In the genomic region with DNA sequence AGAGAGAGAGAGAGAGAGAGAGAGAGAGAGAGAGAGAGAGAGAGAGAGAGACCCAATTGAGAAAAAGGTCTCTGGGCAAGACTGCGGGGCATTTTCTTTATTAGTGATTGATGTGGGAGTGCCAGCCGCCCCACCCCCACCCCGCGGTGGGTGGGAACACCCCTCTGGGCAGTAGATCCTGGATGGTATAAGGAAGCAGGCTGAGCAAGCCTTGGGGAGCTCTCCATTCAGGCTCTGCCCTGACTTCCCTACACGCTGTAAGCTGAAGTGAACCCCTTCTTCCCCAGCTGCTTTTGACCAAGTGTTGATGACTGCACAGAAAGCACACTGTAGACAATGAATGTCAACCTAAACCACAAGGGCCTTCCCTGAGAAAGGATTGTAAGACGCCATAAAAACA, we compare ENCODE assay signal across 8 mouse cellular contexts. TPM values are rescaled to one million over a fixed set of nuclear protein-coding genes. Genes with fewer than 3 reads are reported as not detected.
DNase-seq lines count a peak whose midpoint lies in the region; ATAC-seq and TF ChIP-seq lines count a peak whose summit lies in the region.

No protein-coding gene starts in this region.

- no peak overlapping the region for H3K4me3 ChIP-seq in limb, embryonic 14.5 days (replicated peaks; ENCODE audit: low read length)

- no peaks in the 10 kb centered on the region for H3K27me3 ChIP-seq in limb, embryonic 14.5 days (ENCODE audit: control insufficient read depth, insufficient read depth, low read length)

- no peak for TF ChIP-seq POLR2A in limb, embryonic 14.5 days (IDR thresholded peaks at IDR 0.05; ENCODE audit: borderline replicate concordance, extremely low read depth, insufficient read depth, insufficient read length)

- peak; percentile 19 for DNase-seq in embryo, embryonic 10.5 days (ENCODE audit: low spot score)
- no peak for DNase-seq in embryo, embryonic 9.5 days (ENCODE audit: extremely low spot score)
- DNase-seq in retina, postnatal 1 day: peak; percentile 11
- DNase-seq in retina, embryonic 14.5 days (ENCODE audit: low spot score): no peak
- DNase-seq in limb, embryonic 14.5 days (ENCODE audit: low spot score): no peak
- no peak for DNase-seq in ovary, postnatal 36 days (ENCODE audit: low spot score)
- no peak for DNase-seq in spleen, postnatal 14 days (ENCODE audit: low spot score in 2 of 2)
- DNase-seq in frontal cortex, postnatal 14 days (ENCODE audit: low spot score in 2 of 2): no peak

- H3K9ac ChIP-seq in limb, embryonic 14.5 days (ENCODE audit: low read depth, low read length, severe bottlenecking): no peak overlapping the region

- H3K4me1 ChIP-seq in limb, embryonic 14.5 days (ENCODE audit: control insufficient read depth, insufficient read depth, low read length): peaks cover 11% of the 10 kb centered on the region; the same call in 1 of the 2 replicates

- ATAC-seq in limb, embryonic 14.5 days (ENCODE audit: low FRiP score, low read depth): no peak

- no peak overlapping the region for H3K27ac ChIP-seq in limb, embryonic 14.5 days (replicated peaks; ENCODE audit: low read depth, low read length)

- 0 out of 2 replicates have a peak overlapping the region, but pooled peaks have one; percentile 100 for H3K4me2 ChIP-seq in limb, embryonic 14.5 days (replicated peaks; ENCODE audit: low read depth, low read length, severe bottlenecking)

- WGBS in limb, embryonic 14.5 days: 16% methylated on average over 6 of the region's 6 CpGs

- no peaks in the 10 kb centered on the region for H3K36me3 ChIP-seq in limb, embryonic 14.5 days (ENCODE audit: control insufficient read depth, insufficient read depth, low read length)

- H3K9me3 ChIP-seq in limb, embryonic 14.5 days (ENCODE audit: control insufficient read depth, low read length): no peaks in the 10 kb centered on the region

RNA-seq across cellular contexts. Expression of a gene that starts 0.6 kb away (rescaled TPM):
- 70.1 and 91.7 TPM in 2 replicates for polyA plus RNA-seq in limb, embryonic 14.5 days (2012; rRNA removed)
- polyA plus RNA-seq in limb, embryonic 14.5 days (2014; fragmentation: Nextera tagmentation; extraction: Ambion mirVana): 103 and 113 TPM in 2 replicates

Comparison
In these comparisons a context has a peak if more than half of its experiments do, and no peak if none do; other contexts are left out.
1. DNase-seq: peak in embryo, embryonic 10.5 days (single experiment) and retina, postnatal 1 day (single experiment); none in embryo, embryonic 9.5 days (single experiment), retina, embryonic 14.5 days (single experiment), limb, embryonic 14.5 days (single experiment), ovary, postnatal 36 days (single experiment), spleen, postnatal 14 days (0 of 2) and frontal cortex, postnatal 14 days (0 of 2).